Mouse (Mus musculus) embryonic fibroblast, embryonic 13.5 days (primary cell): ENCODE results near the gene Cd79b.

Experiments
- CTCF ChIP-seq: IDR thresholded peaks from 2 replicates; pipeline ENCODE4 v1.5.1; 2011; ENCODE audit warnings: mild to moderate bottlenecking, control low read depth, low read length, moderate library complexity, borderline replicate concordance; ENCODE audit not compliant: insufficient read depth
- POLR2A ChIP-seq: IDR thresholded peaks from 2 replicates; pipeline ENCODE4 v1.6.1; 2011; ENCODE audit warnings: low read depth, mild to moderate bottlenecking, control low read depth, low read length, moderate library complexity

GRCm38 (mm10) chr11:106310123-106310522, 4.4 kb downstream of the Cd79b start:
- TF ChIP-seq POLR2A = no peak
- no peak for TF ChIP-seq CTCF
